Mouse (Mus musculus) midbrain, embryonic 12.5 days (tissue): ENCODE measurements around the gene Ubb. TPM values are rescaled to one million over a fixed set of nuclear protein-coding genes. Genes with fewer than 3 reads are reported as not detected.

Source experiments
- ATAC-seq: fragments of 200-750 bp; cut with Nextera tagmentation; 2 replicates; pipeline ENCODE4 v1.8.0; 2017; ENCODE audit warnings: low read depth, moderate TSS enrichment, moderate library complexity; ENCODE audit not compliant: low FRiP score
- H3K27ac ChIP-seq: fragments of 300-500 bp; sonication (generic); replicated peaks from 2 replicates; pipeline ENCODE4 v1.5.1; 2016; ENCODE audit warnings: mild to moderate bottlenecking
- H3K27me3 ChIP-seq: fragments of 300-500 bp; sonication (generic); 2 replicates; pipeline ENCODE4 v1.6.1; 2016; ENCODE audit warnings: mild to moderate bottlenecking
- H3K36me3 ChIP-seq: fragments of 300-500 bp; sonication (generic); 2 replicates; pipeline ENCODE4 v1.6.1; 2016
- H3K4me1 ChIP-seq: fragments of 300-500 bp; sonication (generic); 2 replicates; pipeline ENCODE4 v1.6.1; 2016
- H3K4me2 ChIP-seq: fragments of 300-500 bp; sonication (generic); replicated peaks from 2 replicates; pipeline ENCODE4 v1.6.1; 2016; ENCODE audit warnings: mild to moderate bottlenecking, moderate library complexity
- H3K4me3 ChIP-seq: fragments of 300-500 bp; sonication (generic); 2 replicates; pipeline ENCODE4 v1.5.1; 2016; ENCODE audit warnings: mild to moderate bottlenecking
- H3K9ac ChIP-seq: fragments of 300-500 bp; sonication (generic); replicated peaks from 2 replicates; pipeline ENCODE4 v1.6.1; 2016; ENCODE audit warnings: mild to moderate bottlenecking, moderate library complexity
- H3K9me3 ChIP-seq: fragments of 300-500 bp; sonication (generic); 2 replicates; pipeline ENCODE4 v1.6.1; 2016; ENCODE audit warnings: mild to moderate bottlenecking
- WGBS: fragments of 180-500 bp; shearing (Covaris S2); methylation state at CpG from one replicate; pipeline ENCODE4 v1.1.7; 2016; 5-methylcytosine and 5-hydroxymethylcytosine counted together
- polyA plus RNA-seq: library from polyadenylated mRNA; unstranded; fragments of >200 nt; fragmentation: Nextera tagmentation; extraction: Ambion mirVana; gene quantifications from 2 replicates; pipeline ENCODE4 v1.2.1, GENCODE M21; 2016

Gene Ubb
- polyA plus RNA-seq, 1 experiment from 2014 or later: 3,810 TPM

DNA sequence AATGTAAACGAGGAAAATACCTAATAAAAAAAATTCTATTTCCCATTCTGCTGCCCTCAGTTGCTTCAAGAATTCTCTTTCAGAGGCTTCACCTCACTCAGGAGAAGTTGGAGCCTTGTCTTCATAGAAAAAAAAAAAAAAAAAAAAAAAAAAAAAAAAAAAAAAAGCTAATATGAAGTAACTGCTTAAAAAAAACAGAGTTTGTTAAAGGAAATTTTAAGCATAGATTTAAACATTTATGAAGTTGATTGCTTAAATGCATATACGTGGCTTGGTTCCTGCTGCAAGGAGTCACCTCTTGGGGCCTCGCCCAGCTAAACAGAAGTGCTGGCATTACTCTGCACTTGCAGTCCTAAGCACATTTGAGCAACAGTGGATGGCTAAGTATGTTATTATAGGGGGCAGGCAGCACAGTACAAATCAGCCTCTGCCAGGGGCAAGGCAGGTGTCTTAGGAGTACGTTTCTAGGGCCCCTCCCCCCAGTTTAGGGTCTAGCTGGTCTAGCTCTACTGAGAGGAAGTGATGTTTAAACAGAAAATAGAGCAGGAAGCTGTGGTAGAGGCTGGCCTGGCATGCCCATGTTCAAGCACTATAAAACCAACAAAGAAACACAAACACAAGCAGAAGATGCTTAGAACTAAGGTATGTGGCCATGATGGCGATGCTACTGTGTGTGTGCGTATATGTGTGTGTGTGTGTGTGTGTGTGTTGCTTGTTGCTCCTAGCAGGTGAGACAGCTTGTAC is 23.2 kb downstream of the Ubb start, which contains the start of gene Trpv2:
Gene Trpv2 (plus strand): TSS at position 528 of the 744 bp plus-strand sequence.
- no peak for ATAC-seq
- Histone ChIP-seq H3K27me3 (peaks cover 24% of the 10 kb centered on the region), H3K36me3 (no peaks in the 10 kb centered on the region), H3K4me2 (peak within 1 kb of the TSS; percentile 92), H3K9me3 (no peaks in the 10 kb centered on the region), H3K4me1 (peaks cover 10% of the 10 kb centered on the region; the same call in 1 of the 2 replicates), H3K4me3 (peak within 1 kb of the TSS; percentile 55), H3K9ac (0 out of 2 replicates have a peak within 1 kb of the TSS, but pooled peaks have one; percentile 53), H3K27ac (no peak within 1 kb of the TSS)
- 80% methylated on average over 6 of the region's 6 CpGs for WGBS

DNA sequence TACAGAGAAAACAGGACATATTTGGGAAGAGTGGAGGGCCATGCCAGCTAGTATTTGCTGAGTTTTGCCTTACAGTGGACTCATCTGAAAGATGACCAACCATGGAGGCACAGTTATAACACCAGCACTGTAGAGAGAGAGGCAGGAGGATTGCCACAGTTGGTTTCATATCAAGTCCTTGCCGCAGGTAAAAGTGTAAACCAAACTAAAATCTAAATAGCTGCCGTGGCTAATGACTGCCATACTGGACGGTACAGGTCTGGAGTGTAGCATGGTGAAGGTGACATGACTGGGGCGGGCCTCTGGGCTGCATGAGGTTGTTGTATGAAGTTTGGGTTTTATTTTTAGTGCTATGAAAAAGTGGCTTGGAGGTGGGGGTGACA is 23.7 kb downstream of the Ubb start:
- peaks cover 10% of the 10 kb centered on the region; the same call in 1 of the 2 replicates for H3K4me1 ChIP-seq
- peaks cover 24% of the 10 kb centered on the region for H3K27me3 ChIP-seq
- WGBS: 82% methylated on average over 4 of the region's 4 CpGs
- ATAC-seq: no peak
- H3K36me3 ChIP-seq: no peaks in the 10 kb centered on the region
- H3K9ac ChIP-seq: no peak overlapping the region
- H3K4me3 ChIP-seq: no peak overlapping the region
- H3K27ac ChIP-seq: no peak overlapping the region
- no peaks in the 10 kb centered on the region for H3K9me3 ChIP-seq
- no peak overlapping the region for H3K4me2 ChIP-seq

DNA sequence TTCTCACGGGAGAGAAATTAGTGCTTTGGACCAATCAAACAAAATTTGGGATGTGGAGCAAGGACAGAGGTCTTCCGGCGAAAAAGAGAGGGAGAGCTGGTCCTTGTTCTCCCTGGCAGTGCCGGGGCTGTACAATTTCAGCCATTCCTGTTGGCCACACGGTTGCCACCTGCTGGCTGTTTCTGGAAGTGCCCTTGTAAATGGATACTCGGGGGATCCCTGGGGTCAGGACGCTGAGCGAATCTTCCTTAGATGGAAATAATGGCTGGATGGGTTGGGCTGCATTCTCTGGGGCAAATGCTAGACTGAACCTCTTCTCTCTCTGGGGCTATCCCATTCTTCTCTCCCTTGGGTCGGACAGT is 24.3 kb downstream of the Ubb start:
- no peaks in the 10 kb centered on the region for H3K36me3 ChIP-seq
- H3K4me3 ChIP-seq: peak overlapping the region; percentile 55
- no peak overlapping the region for H3K27ac ChIP-seq
- WGBS: 2% methylated on average over 9 of the region's 9 CpGs
- H3K9ac ChIP-seq: peak overlapping the region; percentile 53
- no peaks in the 10 kb centered on the region for H3K9me3 ChIP-seq
- peaks cover 24% of the 10 kb centered on the region for H3K27me3 ChIP-seq
- H3K4me1 ChIP-seq: peaks cover 10% of the 10 kb centered on the region; the same call in 1 of the 2 replicates
- ATAC-seq: peak; percentile 71
- peak overlapping the region; percentile 92 for H3K4me2 ChIP-seq

DNA sequence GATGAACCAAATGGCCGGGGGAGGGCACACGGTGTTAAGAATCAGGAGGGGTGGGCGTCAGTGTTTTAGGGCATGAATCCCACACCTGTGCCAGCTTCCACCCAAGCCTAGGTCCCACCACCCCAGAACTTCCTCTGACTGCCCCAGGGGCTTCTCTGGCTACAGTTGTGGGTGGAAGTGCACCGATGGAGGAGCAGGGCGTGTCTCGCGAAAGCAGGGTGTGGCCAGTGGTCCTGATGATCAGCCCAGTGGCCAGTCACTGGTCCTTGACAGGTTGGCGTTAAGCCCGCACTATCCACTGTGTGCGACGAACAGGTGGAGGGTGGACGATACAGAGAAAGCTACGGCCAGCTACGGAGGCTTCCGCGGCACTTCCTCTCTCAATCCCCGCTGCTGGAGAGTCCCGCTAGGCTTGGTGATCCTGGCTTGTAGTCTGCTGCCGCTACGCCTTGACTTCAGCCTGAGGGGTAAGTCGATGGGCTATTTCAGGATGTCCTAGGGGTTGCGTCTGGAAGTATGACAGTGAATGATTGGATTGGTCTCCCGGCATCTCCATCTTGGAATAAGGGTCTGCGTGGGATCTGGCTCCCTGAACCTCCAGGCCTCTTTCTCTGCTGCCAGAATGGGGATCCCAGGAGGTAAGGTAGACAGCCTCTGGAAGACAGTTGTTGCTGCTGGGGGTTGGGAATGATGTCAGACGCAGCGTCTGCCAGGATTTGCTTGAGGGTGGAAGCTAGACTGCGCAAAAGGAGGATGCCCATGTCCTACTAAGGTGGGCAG is 24.9 kb downstream of the Ubb start:
- Histone ChIP-seq H3K4me3 (peak overlapping the region; percentile 55), H3K27me3 (peaks cover 24% of the 10 kb centered on the region), H3K4me2 (peak overlapping the region; percentile 92), H3K9ac (peak overlapping the region; percentile 53), H3K9me3 (no peaks in the 10 kb centered on the region), H3K4me1 (peaks cover 10% of the 10 kb centered on the region; the same call in 1 of the 2 replicates), H3K27ac (0 out of 2 replicates have a peak overlapping the region, but pooled peaks have one; percentile 46), H3K36me3 (no peaks in the 10 kb centered on the region)
- WGBS: 5% methylated on average over 27 of the region's 27 CpGs
- ATAC-seq: peak; percentile 62

DNA sequence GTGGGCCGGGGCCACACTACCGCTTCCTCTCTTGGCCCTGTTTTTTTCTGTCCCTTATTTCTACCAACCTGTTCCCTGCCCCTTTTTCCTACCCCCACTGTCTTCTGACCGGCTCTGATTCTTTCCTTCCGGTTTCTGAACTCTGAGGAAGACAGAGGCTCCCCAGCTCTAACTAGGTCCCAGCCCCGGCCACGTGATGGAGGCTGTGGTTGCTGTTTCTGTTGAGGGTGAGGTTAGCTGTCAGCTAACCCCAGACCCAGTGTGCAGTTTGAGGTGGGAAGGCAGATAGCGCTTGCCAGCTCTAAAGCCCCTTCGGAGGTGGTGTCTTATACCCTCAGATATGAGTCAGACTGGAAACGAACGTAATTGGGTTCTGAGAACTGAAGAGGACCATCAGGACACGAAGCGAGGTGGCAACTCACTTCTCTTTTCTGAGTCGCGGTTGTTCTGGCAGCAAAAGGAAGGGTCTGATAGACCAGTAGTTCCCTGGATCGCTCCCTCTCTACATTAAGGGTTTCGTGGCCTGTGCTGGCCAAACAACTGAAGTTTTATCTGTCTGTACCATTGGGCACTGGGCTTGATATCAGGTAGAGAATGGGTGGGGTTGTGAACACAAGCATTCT is 25.7 kb downstream of the Ubb start:
- 63% methylated on average over 16 of the region's 16 CpGs for WGBS
- Histone ChIP-seq H3K9ac (peak overlapping the region; percentile 53; the same call in 1 of the 2 replicates), H3K9me3 (no peaks in the 10 kb centered on the region), H3K27ac (no peak overlapping the region), H3K36me3 (no peaks in the 10 kb centered on the region), H3K4me2 (peak overlapping the region; percentile 92), H3K4me3 (peak overlapping the region; percentile 55), H3K4me1 (peaks cover 10% of the 10 kb centered on the region; the same call in 1 of the 2 replicates), H3K27me3 (peaks cover 24% of the 10 kb centered on the region)
- no peak for ATAC-seq

DNA sequence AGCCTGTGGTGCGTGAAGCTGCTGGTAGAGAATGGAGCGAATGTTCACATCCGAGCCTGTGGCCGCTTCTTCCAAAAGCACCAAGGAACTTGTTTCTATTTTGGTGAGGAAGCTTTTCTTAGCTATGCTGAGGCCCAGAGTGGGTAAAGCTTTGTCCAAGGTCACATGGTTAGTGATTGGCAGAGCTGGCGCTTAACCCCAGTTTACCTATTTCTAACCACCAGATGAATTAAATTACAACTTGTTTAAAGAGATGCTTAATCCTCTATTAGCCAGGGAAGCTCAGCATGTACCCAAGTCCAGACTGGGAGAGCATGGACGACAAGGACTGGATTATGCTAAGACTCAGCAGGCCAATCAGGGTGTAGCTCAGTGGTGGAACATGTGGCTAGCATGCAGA is 32.1 kb downstream of the Ubb start:
- Histone ChIP-seq H3K27me3 (peaks cover 4% of the 10 kb centered on the region; the same call in 1 of the 2 replicates), H3K4me1 (no peaks in the 10 kb centered on the region), H3K36me3 (0 out of 2 replicates have a peak, but pooled peaks cover 4% of the 10 kb centered on the region), H3K9me3 (no peaks in the 10 kb centered on the region), H3K4me2 (no peak overlapping the region), H3K4me3 (no peak overlapping the region), H3K27ac (no peak overlapping the region), H3K9ac (no peak overlapping the region)
- 59% methylated on average over 6 of the region's 6 CpGs for WGBS
- ATAC-seq: no peak

- 86% methylated on average over 9 of the region's 9 CpGs for WGBS
- Histone ChIP-seq H3K4me2 (no peak overlapping the region), H3K9ac (no peak overlapping the region), H3K4me3 (no peak overlapping the region), H3K4me1 (no peaks in the 10 kb centered on the region), H3K36me3 (0 out of 2 replicates have a peak, but pooled peaks cover 4% of the 10 kb centered on the region), H3K27ac (no peak overlapping the region), H3K9me3 (no peaks in the 10 kb centered on the region), H3K27me3 (no peaks in the 10 kb centered on the region)
- ATAC-seq: no peak
Measured at GRCm38 (mm10) chr11:62584671-62585206, 33.8 kb downstream of the Ubb start.

- Histone ChIP-seq H3K27me3 (no peaks in the 10 kb centered on the region), H3K4me1 (no peaks in the 10 kb centered on the region), H3K27ac (no peak overlapping the region), H3K4me2 (no peak overlapping the region), H3K9ac (no peak overlapping the region), H3K4me3 (no peak overlapping the region), H3K9me3 (no peaks in the 10 kb centered on the region), H3K36me3 (0 out of 2 replicates have a peak, but pooled peaks cover 4% of the 10 kb centered on the region)
- WGBS: 88% methylated on average over 5 of the region's 5 CpGs
- no peak for ATAC-seq
Measured at GRCm38 (mm10) chr11:62587034-62587433, 36.1 kb downstream of the Ubb start.

DNA sequence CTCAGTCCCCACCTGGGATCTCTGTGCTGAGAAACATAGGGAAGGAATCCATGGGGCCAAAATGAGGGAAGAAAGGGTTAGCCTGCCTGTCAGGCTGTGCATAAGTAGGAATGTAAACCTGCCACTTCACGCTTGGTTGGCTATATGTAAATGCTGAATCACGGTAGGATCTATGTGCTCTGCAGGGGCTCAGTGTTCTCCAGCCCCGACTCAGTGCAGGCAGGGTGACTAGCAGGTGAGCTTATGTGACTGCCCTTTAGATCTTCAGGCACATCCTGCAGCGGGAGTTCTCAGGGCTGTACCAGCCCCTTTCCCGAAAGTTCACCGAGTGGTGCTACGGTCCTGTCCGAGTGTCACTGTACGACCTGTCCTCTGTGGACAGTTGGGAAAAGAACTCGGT is 38.4 kb downstream of the Ubb start:
- no peak overlapping the region for H3K9ac ChIP-seq
- no peak for ATAC-seq
- H3K4me3 ChIP-seq: no peak overlapping the region
- H3K27ac ChIP-seq: no peak overlapping the region
- no peaks in the 10 kb centered on the region for H3K27me3 ChIP-seq
- 0 out of 2 replicates have a peak, but pooled peaks cover 4% of the 10 kb centered on the region for H3K36me3 ChIP-seq
- no peak overlapping the region for H3K4me2 ChIP-seq
- H3K9me3 ChIP-seq: no peaks in the 10 kb centered on the region
- no peaks in the 10 kb centered on the region for H3K4me1 ChIP-seq
- 75% methylated on average over 10 of the region's 10 CpGs for WGBS

GRCm38 (mm10) chr11:62591026-62591425 is 40.1 kb downstream of the Ubb start:
- Histone ChIP-seq H3K4me1 (no peaks in the 10 kb centered on the region), H3K4me3 (no peak overlapping the region), H3K9ac (no peak overlapping the region), H3K27ac (no peak overlapping the region), H3K27me3 (no peaks in the 10 kb centered on the region), H3K36me3 (0 out of 2 replicates have a peak, but pooled peaks cover 4% of the 10 kb centered on the region), H3K4me2 (no peak overlapping the region), H3K9me3 (no peaks in the 10 kb centered on the region)
- WGBS: 95% methylated on average over 2 of the region's 2 CpGs
- ATAC-seq: no peak

DNA sequence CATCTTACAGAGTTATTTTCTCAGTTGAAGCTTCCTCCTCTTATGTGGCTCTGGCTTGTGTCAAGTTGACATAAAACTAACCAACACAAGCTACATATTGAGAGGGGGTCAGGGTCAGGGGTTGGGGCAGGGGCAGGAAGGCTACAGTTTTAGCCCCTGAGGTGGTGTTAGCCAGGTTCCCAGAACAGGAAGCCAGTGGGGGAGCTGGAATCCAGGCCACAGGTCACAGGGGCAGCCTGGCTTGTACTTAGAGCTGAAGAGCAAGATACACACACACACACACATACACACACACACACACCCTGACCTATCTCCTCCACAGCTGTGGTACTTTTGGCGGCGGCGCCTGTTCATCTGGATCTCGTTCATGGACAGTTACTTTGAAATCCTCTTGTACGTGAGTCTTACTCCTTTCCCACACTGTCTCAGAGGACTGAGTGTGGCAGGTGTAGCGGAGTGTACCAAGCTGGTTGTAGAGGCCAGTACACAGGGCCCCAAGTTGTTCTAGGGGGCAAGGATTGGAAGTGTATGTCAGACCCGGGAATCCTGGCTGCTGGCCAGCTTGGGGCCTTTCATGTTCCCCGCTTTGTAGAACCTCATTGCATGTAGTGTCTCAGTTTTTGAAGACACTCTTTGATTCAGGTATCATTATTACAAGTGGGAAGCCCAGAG is 41.1 kb downstream of the Ubb start:
- Histone ChIP-seq H3K4me2 (no peak overlapping the region), H3K9ac (no peak overlapping the region), H3K27ac (no peak overlapping the region), H3K27me3 (no peaks in the 10 kb centered on the region), H3K9me3 (no peaks in the 10 kb centered on the region), H3K36me3 (0 out of 2 replicates have a peak, but pooled peaks cover 4% of the 10 kb centered on the region), H3K4me3 (no peak overlapping the region), H3K4me1 (no peaks in the 10 kb centered on the region)
- no peak for ATAC-seq
- WGBS: 86% methylated on average over 8 of the region's 8 CpGs
